9 mouse cellular contexts compared by ENCODE assay signal in the genomic region with DNA sequence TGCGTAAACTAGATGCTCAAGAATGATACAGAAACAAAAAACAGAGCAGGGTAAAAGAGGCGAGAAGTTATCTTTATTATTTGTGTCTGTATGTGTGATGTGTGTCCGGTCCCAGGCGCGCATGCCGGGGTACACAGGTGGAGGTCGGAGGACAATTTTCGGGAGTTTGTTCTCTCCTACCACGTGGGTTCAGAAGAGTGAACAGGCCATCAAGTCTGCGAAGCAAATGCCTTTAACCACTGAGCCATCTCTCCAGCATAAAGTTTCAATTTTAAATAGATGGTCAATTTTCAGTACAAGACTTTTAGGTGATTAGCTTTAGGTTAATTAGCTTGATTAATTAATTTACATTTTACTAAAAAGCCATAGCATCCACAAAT. TPM values are rescaled to one million over a fixed set of nuclear protein-coding genes. Genes with fewer than 3 reads are reported as not detected.
DNase-seq lines count a peak whose midpoint lies in the region; ATAC-seq and TF ChIP-seq lines count a peak whose summit lies in the region.
"Had no signal": no experiment of that assay in that cellular context is flagged by ENCODE, and none has a peak within 500 bp of the region (broad histone marks: within the 10 kb centered on the region; RNA-seq: fewer than 3 reads in every experiment).

No protein-coding gene starts in this region.

- intact Hi-C loops in heart, postnatal 10 days (cut with DNase I), result no loop called here

- peak overlapping the region; percentile 86 for H3K4me3 ChIP-seq in heart, embryonic 15.5 days
- H3K4me3 ChIP-seq in bone marrow macrophage, adult 2 months (ENCODE audit: insufficient read depth, low read length), result peak overlapping the region; percentile 89
- H3K4me3 ChIP-seq in hindbrain, embryonic 16.5 days (ENCODE audit: low read length), result peak overlapping the region; percentile 96
- peak overlapping the region; percentile 86 for H3K4me3 ChIP-seq in midbrain, embryonic 15.5 days

- ATAC-seq in heart, embryonic 15.5 days (replicated peaks; ENCODE audit: insufficient number of reproducible peaks, insufficient read depth, low FRiP score, low read depth), result no peak
- no peak for ATAC-seq in hindbrain, embryonic 16.5 days
- no peak for ATAC-seq in midbrain, embryonic 15.5 days (replicated peaks)

- 63% methylated on average over 10 of the region's 10 CpGs for WGBS in heart, embryonic 15.5 days
- WGBS in hindbrain, embryonic 16.5 days, result 65% methylated on average over 10 of the region's 10 CpGs
- WGBS in midbrain, embryonic 15.5 days, result 66% methylated on average over 10 of the region's 10 CpGs

- H3K4me2 ChIP-seq in heart, embryonic 15.5 days, result peak overlapping the region; percentile 96
- H3K4me2 ChIP-seq in hindbrain, embryonic 16.5 days (ENCODE audit: low read length), result peak overlapping the region; percentile 88
- peak overlapping the region; percentile 70 for H3K4me2 ChIP-seq in midbrain, embryonic 15.5 days

- no peaks in the 10 kb centered on the region for H3K27me3 ChIP-seq in heart, embryonic 15.5 days
- no peaks in the 10 kb centered on the region; the same call in 1 of the 2 replicates for H3K27me3 ChIP-seq in hindbrain, embryonic 16.5 days (replicated peaks; ENCODE audit: control insufficient read depth, insufficient read depth, low read length)
- no peaks in the 10 kb centered on the region for H3K27me3 ChIP-seq in midbrain, embryonic 15.5 days (replicated peaks)

- no peak for TF ChIP-seq POLR2A in bone marrow macrophage, adult 2 months (IDR thresholded peaks at IDR 0.05; ENCODE audit: borderline replicate concordance, low read depth, low read length)

- H3K27ac ChIP-seq in heart, embryonic 15.5 days, result no peak overlapping the region
- H3K27ac ChIP-seq in bone marrow macrophage, adult 2 months (ENCODE audit: insufficient read depth, low read depth, low read length), result no peak overlapping the region
- no peak overlapping the region for H3K27ac ChIP-seq in hindbrain, embryonic 16.5 days (ENCODE audit: low read depth, low read length)
- peak overlapping the region; percentile 76; the same call in 1 of the 2 replicates for H3K27ac ChIP-seq in midbrain, embryonic 15.5 days

- DNase-seq in heart, postnatal 10 days, result no peak
- no peak for DNase-seq in MN1 (ENCODE audit: low spot score)
- DNase-seq in urinary bladder, adult 2 months (ENCODE audit: low spot score), result no peak
- DNase-seq in layer of hippocampus, postnatal 14 days (ENCODE audit: low spot score in 2 of 2), result no peak

- H3K9ac ChIP-seq in heart, embryonic 15.5 days, result peak overlapping the region; percentile 92
- peak overlapping the region; percentile 95 for H3K9ac ChIP-seq in hindbrain, embryonic 16.5 days (ENCODE audit: low read depth, low read length)
- H3K9ac ChIP-seq in midbrain, embryonic 15.5 days, result peak overlapping the region; percentile 74

- no peak for TF ChIP-seq CTCF in bone marrow macrophage, adult 2 months (IDR thresholded peaks at IDR 0.05; ENCODE audit: low read depth, low read length)

- no peaks in the 10 kb centered on the region for H3K9me3 ChIP-seq in heart, embryonic 15.5 days (replicated peaks)
- H3K9me3 ChIP-seq in hindbrain, embryonic 16.5 days (ENCODE audit: control insufficient read depth, low read length), result no peaks in the 10 kb centered on the region
- H3K9me3 ChIP-seq in midbrain, embryonic 15.5 days, result no peaks in the 10 kb centered on the region

- peaks cover 13% of the 10 kb centered on the region for H3K4me1 ChIP-seq in heart, embryonic 15.5 days (replicated peaks)
- peaks cover 11% of the 10 kb centered on the region for H3K4me1 ChIP-seq in bone marrow macrophage, adult 2 months (ENCODE audit: control insufficient read depth, insufficient read depth, low read length)
- peaks cover 15% of the 10 kb centered on the region for H3K4me1 ChIP-seq in hindbrain, embryonic 16.5 days (ENCODE audit: control insufficient read depth, insufficient read depth, low read depth, low read length)
- peaks cover 16% of the 10 kb centered on the region for H3K4me1 ChIP-seq in midbrain, embryonic 15.5 days

- H3K36me3 ChIP-seq in heart, embryonic 15.5 days, result no peaks in the 10 kb centered on the region
- no peaks in the 10 kb centered on the region for H3K36me3 ChIP-seq in hindbrain, embryonic 16.5 days (ENCODE audit: control insufficient read depth, insufficient read depth, low read length)
- no peaks in the 10 kb centered on the region for H3K36me3 ChIP-seq in midbrain, embryonic 15.5 days (replicated peaks)

RNA-seq across cellular contexts. Expression of a gene that starts 0.8 kb away (rescaled TPM):
- polyA plus RNA-seq in heart, embryonic 15.5 days (2015; fragmentation: Nextera tagmentation; extraction: Ambion mirVana), result 6.6 and 9.9 TPM in 2 replicates
- 1 to 10 TPM; 4.0 to 5.0 TPM for total RNA-seq in heart, postnatal 10 days (2021)
- polyA plus RNA-seq in bone marrow macrophage, adult 2 months (2012; ENCODE audit: insufficient read depth, insufficient read length, missing spikeins), result 12.0 and 14.2 TPM in 2 replicates
- 22.5 and 23.4 TPM in 2 replicates for polyA plus RNA-seq in hindbrain, embryonic 16.5 days (2015; fragmentation: Nextera tagmentation; extraction: Ambion mirVana)
- polyA plus RNA-seq in midbrain, embryonic 15.5 days (2015; fragmentation: Nextera tagmentation; extraction: Ambion mirVana), result 26.1 and 28.8 TPM in 2 replicates
- polyA plus RNA-seq in urinary bladder, adult 2 months (2012; rRNA removed), result 15.1 and 22.3 TPM in 2 replicates
- total RNA-seq in layer of hippocampus, postnatal 14 days (2021), result 10 to 100 TPM; 25.9 to 26.8 TPM

RNA-seq across cellular contexts. Expression of a gene that starts 1.6 kb away (rescaled TPM):
- 2.1 and 9.1 TPM in 2 replicates for polyA plus RNA-seq in heart, embryonic 15.5 days (2015; fragmentation: Nextera tagmentation; extraction: Ambion mirVana)
- total RNA-seq in heart, postnatal 10 days (2021), result under 1 TPM; 0.37 to 0.53 TPM
- 0.56 TPM in 1 of 2 replicates, not detected in the other for polyA plus RNA-seq in bone marrow macrophage, adult 2 months (2012; ENCODE audit: insufficient read depth, insufficient read length, missing spikeins)
- 2.7 and 3.5 TPM in 2 replicates for polyA plus RNA-seq in hindbrain, embryonic 16.5 days (2015; fragmentation: Nextera tagmentation; extraction: Ambion mirVana)
- 2.2 and 2.7 TPM in 2 replicates for polyA plus RNA-seq in midbrain, embryonic 15.5 days (2015; fragmentation: Nextera tagmentation; extraction: Ambion mirVana)
- polyA plus RNA-seq in urinary bladder, adult 2 months (2012; rRNA removed), result 1.3 and 2.5 TPM in 2 replicates
- 1 to 10 TPM; 1.1 to 1.7 TPM for total RNA-seq in layer of hippocampus, postnatal 14 days (2021)

RNA-seq across cellular contexts. Expression of a gene that starts 24.4 kb away (rescaled TPM):
- 37.4 and 42.6 TPM in 2 replicates for polyA plus RNA-seq in heart, embryonic 15.5 days (2015; fragmentation: Nextera tagmentation; extraction: Ambion mirVana)
- total RNA-seq in heart, postnatal 10 days (2021), result 10 to 100 TPM; 54.7 to 56.0 TPM
- 23.6 and 29.5 TPM in 2 replicates for polyA plus RNA-seq in bone marrow macrophage, adult 2 months (2012; ENCODE audit: insufficient read depth, insufficient read length, missing spikeins)
- 87.0 and 90.1 TPM in 2 replicates for polyA plus RNA-seq in hindbrain, embryonic 16.5 days (2015; fragmentation: Nextera tagmentation; extraction: Ambion mirVana)
- 83.0 and 84.3 TPM in 2 replicates for polyA plus RNA-seq in midbrain, embryonic 15.5 days (2015; fragmentation: Nextera tagmentation; extraction: Ambion mirVana)
- polyA plus RNA-seq in urinary bladder, adult 2 months (2012; rRNA removed), result 78.4 and 82.7 TPM in 2 replicates
- total RNA-seq in layer of hippocampus, postnatal 14 days (2021), result 100 to 1,000 TPM; 103 to 125 TPM

RNA-seq across cellular contexts. Expression of a gene that starts 27.1 kb away (rescaled TPM):
- 2.2 and 2.7 TPM in 2 replicates for polyA plus RNA-seq in heart, embryonic 15.5 days (2015; fragmentation: Nextera tagmentation; extraction: Ambion mirVana)
- total RNA-seq in heart, postnatal 10 days (2021), result 1 to 10 TPM; 5.1 to 5.3 TPM
- 2.0 and 3.0 TPM in 2 replicates for polyA plus RNA-seq in bone marrow macrophage, adult 2 months (2012; ENCODE audit: insufficient read depth, insufficient read length, missing spikeins)
- 8.1 and 8.8 TPM in 2 replicates for polyA plus RNA-seq in hindbrain, embryonic 16.5 days (2015; fragmentation: Nextera tagmentation; extraction: Ambion mirVana)
- polyA plus RNA-seq in midbrain, embryonic 15.5 days (2015; fragmentation: Nextera tagmentation; extraction: Ambion mirVana), result 11.7 and 12.1 TPM in 2 replicates
- polyA plus RNA-seq in urinary bladder, adult 2 months (2012; rRNA removed), result 4.2 and 4.6 TPM in 2 replicates
- total RNA-seq in layer of hippocampus, postnatal 14 days (2021), result 10 to 100 TPM; 38.4 TPM

RNA-seq across cellular contexts. Expression of a gene that starts 40.1 kb away (rescaled TPM):
- 0.04 and 0.05 TPM in 2 replicates for polyA plus RNA-seq in heart, embryonic 15.5 days (2015; fragmentation: Nextera tagmentation; extraction: Ambion mirVana)
- total RNA-seq in heart, postnatal 10 days (2021), result not detected
- not detected in 2 replicates for polyA plus RNA-seq in bone marrow macrophage, adult 2 months (2012; ENCODE audit: insufficient read depth, insufficient read length, missing spikeins)
- polyA plus RNA-seq in hindbrain, embryonic 16.5 days (2015; fragmentation: Nextera tagmentation; extraction: Ambion mirVana), result 0.57 and 0.74 TPM in 2 replicates
- 0.74 and 0.83 TPM in 2 replicates for polyA plus RNA-seq in midbrain, embryonic 15.5 days (2015; fragmentation: Nextera tagmentation; extraction: Ambion mirVana)
- polyA plus RNA-seq in urinary bladder, adult 2 months (2012; rRNA removed), result 0.07 and 0.09 TPM in 2 replicates
- 1 to 10 TPM; 2.0 TPM for total RNA-seq in layer of hippocampus, postnatal 14 days (2021)
- total RNA-seq: heart, postnatal 25 days had no signal
